Mouse (Mus musculus) liver, postnatal 0 days (tissue): ENCODE data around the gene Zfp354a. TPM values are rescaled to one million over a fixed set of nuclear protein-coding genes. Genes with fewer than 3 reads are reported as not detected.
"Not testable (repeated sequence)": the region's sequence is repeated elsewhere in the genome, so short reads cannot be mapped to it uniquely, and the experiment has no call there.

Experiments
- ATAC-seq: fragments of 200-750 bp; cut with Nextera tagmentation; 2 replicates; pipeline ENCODE4 v1.8.0; 2017; ENCODE audit warnings: mild to moderate bottlenecking, moderate library complexity
- DNase-seq: peaks from one replicate; pipeline ENCODE4 v3.0.0-alpha.2; 2016
- H3K27ac ChIP-seq: fragments of 300-500 bp; sonication (generic); 2 replicates; pipeline ENCODE4 v1.5.1; 2014; ENCODE audit warnings: antibody characterized with exemption, moderate library complexity, mild to moderate bottlenecking, low read depth
- H3K27me3 ChIP-seq: fragments of 300-500 bp; sonication (generic); 2 replicates; pipeline ENCODE4 v1.6.1; 2014; ENCODE audit warnings: low read length, control low read depth, mixed read lengths; ENCODE audit not compliant: insufficient read depth
- H3K36me3 ChIP-seq: fragments of 300-500 bp; sonication (generic); replicated peaks from 2 replicates; pipeline ENCODE4 v1.6.1; 2014; ENCODE audit warnings: mild to moderate bottlenecking, control low read depth, low read length, moderate library complexity, mixed read lengths; ENCODE audit not compliant: insufficient read depth
- H3K4me1 ChIP-seq: fragments of 300-500 bp; sonication (generic); 2 replicates; pipeline ENCODE4 v1.6.1; 2014; ENCODE audit warnings: antibody characterized with exemption, mild to moderate bottlenecking, control low read depth; ENCODE audit not compliant: insufficient read depth
- H3K4me2 ChIP-seq: fragments of 300-500 bp; sonication (generic); 2 replicates; pipeline ENCODE4 v1.6.1; 2014; ENCODE audit warnings: low read depth, mild to moderate bottlenecking, low read length, moderate library complexity, mixed read lengths
- H3K4me3 ChIP-seq: fragments of 300-500 bp; sonication (generic); 2 replicates; pipeline ENCODE4 v1.5.1; 2014; ENCODE audit warnings: low read depth, low read length
- H3K9ac ChIP-seq: fragments of 300-500 bp; sonication (generic); replicated peaks from 2 replicates; pipeline ENCODE4 v1.6.1; 2014; ENCODE audit warnings: mild to moderate bottlenecking, moderate library complexity
- H3K9me3 ChIP-seq: fragments of 300-500 bp; sonication (generic); 2 replicates; pipeline ENCODE4 v1.6.1; 2016; ENCODE audit warnings: mild to moderate bottlenecking, control low read depth, low read length, mixed read lengths
- CTCF ChIP-seq: sonication (generic); IDR thresholded peaks from 2 replicates; pipeline ENCODE4 v1.5.1; 2016; ENCODE audit warnings: antibody characterized with exemption, low read depth
- EP300 ChIP-seq: IDR thresholded peaks from 2 replicates; pipeline ENCODE4 v1.6.1; 2016; ENCODE audit warnings: antibody characterized with exemption, low read depth, mild to moderate bottlenecking
- WGBS: fragments of 180-500 bp; shearing (Covaris S2); extraction: QIAGEN DNeasy Blood & Tissue Kit; methylation state at CpG from one replicate; pipeline ENCODE4 v1.1.7; 2014; ENCODE audit not compliant: insufficient replicate concordance; 5-methylcytosine and 5-hydroxymethylcytosine counted together
- polyA plus RNA-seq: library from polyadenylated mRNA; unstranded; fragments of >200 nt; fragmentation: Nextera tagmentation; extraction: Ambion mirVana; gene quantifications from 2 replicates; pipeline ENCODE4 v1.2.1, GENCODE M21; 2015

Zfp354a gene
- polyA plus RNA-seq: 0.86 and 0.94 TPM in 2 replicates

DNA sequence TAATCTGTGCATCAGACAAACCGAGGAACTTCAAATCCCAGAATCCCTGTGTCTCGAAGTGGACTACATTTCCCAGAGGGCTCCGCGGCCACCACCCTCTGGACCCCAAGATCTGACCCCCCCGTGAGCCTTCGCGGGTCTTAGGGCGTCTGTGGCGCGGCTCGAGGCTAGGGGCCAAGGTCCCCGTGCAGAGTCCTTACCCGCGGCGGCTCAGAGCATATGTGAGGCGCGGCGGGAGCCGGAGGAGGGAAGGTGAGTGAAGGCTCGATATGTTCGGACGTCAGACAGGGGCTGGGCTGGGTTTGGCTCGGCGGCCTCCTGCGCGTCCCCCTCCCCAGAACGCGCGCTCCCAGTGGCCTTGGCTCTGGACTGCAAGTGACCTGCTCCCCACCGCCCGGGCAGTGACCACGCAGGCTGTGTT is at the start of gene Zfp354a:
Gene Zfp354a (plus strand): TSS at position 107 of the 421 bp plus-strand sequence.
- peak within 1 kb of the TSS; percentile 71 for H3K4me3 ChIP-seq
- peak within 1 kb of the TSS; percentile 76 for H3K4me2 ChIP-seq
- DNase-seq: peak; percentile 72
- WGBS: under 1% methylated on average over 25 of the region's 32 CpGs
- no peak within 1 kb of the TSS for H3K27ac ChIP-seq
- no peaks in the 10 kb centered on the region for H3K4me1 ChIP-seq
- ATAC-seq: peak; percentile 85
- no peaks in the 10 kb centered on the region for H3K27me3 ChIP-seq
- H3K9me3 ChIP-seq: no peaks in the 10 kb centered on the region
- H3K36me3 ChIP-seq: no peaks in the 10 kb centered on the region
- TF ChIP-seq CTCF: no peak
- no peak for TF ChIP-seq EP300
- peak within 1 kb of the TSS; percentile 62 for H3K9ac ChIP-seq

DNA sequence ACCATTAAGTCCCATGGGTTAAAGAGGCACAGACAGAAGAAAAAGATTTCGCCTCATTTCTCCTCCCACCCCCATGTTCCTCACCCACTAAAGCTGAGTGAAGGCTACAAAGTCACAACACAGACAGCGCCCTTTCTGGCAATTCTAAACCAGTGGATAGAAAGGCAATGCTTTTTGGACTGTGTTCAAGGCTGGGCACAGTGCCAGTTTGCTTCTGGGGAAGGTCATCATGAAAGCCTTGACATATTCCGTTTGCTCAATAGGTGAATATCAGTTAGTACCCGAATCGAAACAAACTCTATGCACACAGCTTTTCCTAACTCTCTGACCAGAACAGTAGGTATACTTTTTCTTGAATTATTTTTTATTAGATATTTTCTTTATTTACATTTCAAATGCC is 47.2 kb upstream of the Zfp354a start:
- WGBS: 57% methylated on average over 5 of the region's 5 CpGs
- H3K27ac ChIP-seq: no peak overlapping the region
- H3K4me3 ChIP-seq: no peak overlapping the region
- no peaks in the 10 kb centered on the region for H3K27me3 ChIP-seq
- no peaks in the 10 kb centered on the region for H3K4me1 ChIP-seq
- no peak overlapping the region for H3K4me2 ChIP-seq
- DNase-seq: peak; percentile 67
- H3K36me3 ChIP-seq: no peaks in the 10 kb centered on the region
- TF ChIP-seq CTCF (no peak), EP300 (no peak)
- no peaks in the 10 kb centered on the region for H3K9me3 ChIP-seq
- H3K9ac ChIP-seq: no peak overlapping the region
- peak; percentile 56 for ATAC-seq

DNA sequence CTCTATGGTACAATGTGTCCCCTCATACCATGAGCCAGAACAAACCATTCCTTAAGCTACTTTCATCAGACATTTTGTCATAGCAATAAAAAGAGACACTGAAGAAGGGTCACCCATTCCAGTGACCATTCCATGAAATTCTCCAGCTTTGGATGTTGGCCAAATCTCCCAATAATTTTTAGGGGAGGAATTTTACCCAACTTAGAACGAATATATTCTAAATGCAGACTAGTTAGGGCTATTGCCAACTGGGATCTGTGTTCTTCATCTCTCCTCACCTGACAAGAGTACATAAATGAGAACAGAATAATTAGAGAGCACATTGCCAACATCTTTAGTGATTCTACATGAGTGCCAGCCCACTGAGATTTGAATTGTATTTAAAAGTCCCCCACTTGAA is 45.1 kb upstream of the Zfp354a start, which contains the start of gene Olfr54:
Gene Olfr54 (plus strand): TSS at position 301 of the 400 bp plus-strand sequence.
- Histone ChIP-seq H3K4me3 (no peak within 1 kb of the TSS), H3K4me1 (no peaks in the 10 kb centered on the region), H3K36me3 (no peaks in the 10 kb centered on the region), H3K4me2 (no peak within 1 kb of the TSS), H3K27ac (no peak within 1 kb of the TSS), H3K27me3 (no peaks in the 10 kb centered on the region), H3K9me3 (no peaks in the 10 kb centered on the region), H3K9ac (no peak within 1 kb of the TSS)
- 65% methylated on average over 1 of the region's 1 CpGs for WGBS
- DNase-seq (no peak), ATAC-seq (no peak)
- no peak for TF ChIP-seq CTCF
- TF ChIP-seq EP300: no peak

DNA sequence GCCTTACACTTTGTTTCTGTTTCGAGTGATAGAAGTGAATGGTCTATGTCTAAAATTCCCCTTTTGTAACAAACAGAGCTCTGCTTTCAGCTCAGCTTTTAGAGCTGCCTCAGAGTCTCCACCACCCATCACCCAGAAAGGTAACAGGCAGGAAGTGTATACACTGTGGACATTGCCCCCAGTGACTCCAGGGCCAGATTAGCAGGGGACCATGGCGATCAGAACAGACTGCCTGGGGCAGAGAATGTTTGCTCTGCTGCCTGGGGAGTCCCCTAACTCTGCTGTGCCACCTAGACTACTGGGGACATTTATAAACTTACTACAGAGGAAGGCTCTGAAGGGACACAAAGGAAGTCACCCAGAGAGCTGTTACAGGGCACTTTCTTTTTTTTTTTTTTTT is 42.7 kb upstream of the Zfp354a start:
- ATAC-seq (peak; percentile 64), DNase-seq (no peak)
- 36% methylated on average over 2 of the region's 2 CpGs for WGBS

DNA sequence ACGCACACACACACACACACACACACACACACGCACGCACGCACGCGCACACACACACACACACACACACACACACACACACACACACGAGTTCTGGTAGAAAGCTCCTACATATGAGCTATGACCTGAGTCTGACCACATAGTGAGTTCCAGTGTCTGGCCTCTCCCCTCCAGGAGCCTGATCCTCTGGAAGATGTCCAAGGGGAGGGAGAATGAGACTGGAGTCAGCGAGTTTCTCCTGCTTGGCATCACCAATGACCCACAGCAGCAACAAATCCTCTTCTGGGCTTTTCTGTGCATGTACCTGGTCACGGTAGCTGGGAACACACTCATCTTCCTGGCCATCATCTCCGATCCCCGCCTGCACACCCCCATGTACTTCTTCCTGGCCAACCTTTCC is 32.2 kb upstream of the Zfp354a start:
- not testable (repeated sequence) for H3K9ac ChIP-seq, H3K27ac ChIP-seq, H3K36me3 ChIP-seq, H3K4me3 ChIP-seq, H3K27me3 ChIP-seq, DNase-seq, H3K4me2 ChIP-seq, H3K4me1 ChIP-seq, ATAC-seq, H3K9me3 ChIP-seq
- WGBS: 85% methylated on average over 11 of the region's 11 CpGs

More for the DNA sequence above, 42.7 kb upstream of the Zfp354a start:
- H3K36me3 ChIP-seq: no peaks in the 10 kb centered on the region
- no peak for TF ChIP-seq CTCF
- TF ChIP-seq EP300: no peak
- H3K27me3 ChIP-seq: no peaks in the 10 kb centered on the region
- H3K9ac ChIP-seq: no peak overlapping the region
- no peak overlapping the region for H3K4me3 ChIP-seq
- H3K4me1 ChIP-seq: no peaks in the 10 kb centered on the region
- H3K9me3 ChIP-seq: no peaks in the 10 kb centered on the region
- no peak overlapping the region for H3K4me2 ChIP-seq
- no peak overlapping the region for H3K27ac ChIP-seq

DNA sequence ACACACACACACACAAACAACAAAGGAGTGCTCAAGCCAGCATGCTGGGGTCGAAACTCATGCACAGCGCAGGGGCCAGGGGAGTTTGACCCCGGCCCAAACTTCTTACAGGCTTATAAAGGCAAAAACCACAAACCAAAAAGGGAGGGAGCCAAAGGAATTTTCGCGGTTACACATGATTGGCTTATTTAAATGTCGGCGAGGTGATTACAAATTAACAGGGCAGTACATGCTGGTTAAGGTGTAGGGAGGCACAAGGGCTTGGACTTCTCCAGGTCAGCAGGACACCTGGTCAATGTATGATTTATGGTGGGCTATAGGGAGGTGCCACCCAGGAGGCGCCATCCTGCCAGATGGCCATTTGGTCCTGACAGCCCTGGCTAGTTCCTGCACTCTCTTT is 29.7 kb upstream of the Zfp354a start:
- H3K4me1 ChIP-seq, DNase-seq, H3K36me3 ChIP-seq, H3K9ac ChIP-seq, H3K4me3 ChIP-seq, ATAC-seq, H3K9me3 ChIP-seq, H3K27ac ChIP-seq, H3K4me2 ChIP-seq, H3K27me3 ChIP-seq: not testable (repeated sequence)
- 61% methylated on average over 8 of the region's 8 CpGs for WGBS

DNA sequence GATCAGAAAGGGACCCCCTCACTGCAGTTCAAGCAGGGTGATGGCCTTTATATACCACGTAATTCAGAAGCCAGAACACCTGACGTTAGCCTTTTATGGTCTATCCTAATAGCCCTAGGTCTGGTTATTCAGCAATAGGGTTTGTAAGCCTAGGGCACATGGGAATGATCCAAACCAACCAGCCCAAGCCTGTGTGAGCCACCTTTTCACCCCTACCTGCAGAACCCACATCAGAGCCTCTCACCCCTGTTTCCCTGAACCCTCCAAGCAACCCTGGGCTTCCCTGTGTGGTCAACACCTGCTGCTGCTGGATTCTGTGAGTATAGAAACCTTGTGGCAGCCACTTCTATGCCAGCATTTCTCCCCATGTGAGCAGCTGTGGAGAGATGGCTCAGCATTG is 28.8 kb upstream of the Zfp354a start:
- Histone ChIP-seq H3K27me3 (no peaks in the 10 kb centered on the region), H3K27ac (no peak overlapping the region), H3K9ac (no peak overlapping the region), H3K4me1 (no peaks in the 10 kb centered on the region), H3K4me2 (no peak overlapping the region), H3K4me3 (no peak overlapping the region), H3K9me3 (no peaks in the 10 kb centered on the region), H3K36me3 (no peaks in the 10 kb centered on the region)
- 69% methylated on average over 2 of the region's 2 CpGs for WGBS
- no peak for ATAC-seq
- TF ChIP-seq CTCF (no peak), EP300 (no peak)
- no peak for DNase-seq
